Comparison of ENCODE assay signal across 8 mouse cellular contexts in genomic region chr7:67672650-67673049, GRCm38 (mm10). TPM values are rescaled to one million over a fixed set of nuclear protein-coding genes. Genes with fewer than 3 reads are reported as not detected.
A peak's percentile ranks its signal among the peaks of the same experiment; 100 is the strongest.
DNase-seq lines count a peak whose midpoint lies in the region; ATAC-seq lines count a peak whose summit lies in the region.

No protein-coding gene starts in this region.

- H3K9me3 ChIP-seq in hindbrain, embryonic 15.5 days: no peaks in the 10 kb centered on the region

- no peaks in the 10 kb centered on the region for H3K36me3 ChIP-seq in hindbrain, embryonic 15.5 days

- 11% methylated on average over 10 of the region's 10 CpGs for WGBS in hindbrain, embryonic 15.5 days

- peak; percentile 67 for ATAC-seq in hindbrain, embryonic 15.5 days (ENCODE audit: low FRiP score, low read depth)
- ATAC-seq in megakaryocyte, adult 5-6 weeks (ENCODE audit: poor library complexity, severe bottlenecking): peak; percentile 92

- no peak overlapping the region for H3K4me3 ChIP-seq in hindbrain, embryonic 15.5 days

- no peak overlapping the region; the same call in 1 of the 2 replicates for H3K4me2 ChIP-seq in hindbrain, embryonic 15.5 days

- no peaks in the 10 kb centered on the region for H3K27me3 ChIP-seq in hindbrain, embryonic 15.5 days

- H3K9ac ChIP-seq in hindbrain, embryonic 15.5 days: no peak overlapping the region

- H3K27ac ChIP-seq in hindbrain, embryonic 15.5 days (replicated peaks): no peak overlapping the region

- no peaks in the 10 kb centered on the region for H3K4me1 ChIP-seq in hindbrain, embryonic 15.5 days (replicated peaks)

- DNase-seq in R1 (ENCODE audit: low read depth, low spot score): peak; percentile 81
- DNase-seq in cerebellum, adult 9-11 months: peak; percentile 73
- DNase-seq in frontal cortex, postnatal 25 days (ENCODE audit: low spot score in 2 of 2): peak; percentile 96 to 97
- peak; percentile 99 to 100 for DNase-seq in layer of hippocampus, postnatal 25 days (ENCODE audit: extremely low spot score in 1 of 2, low spot score in 1 of 2)
- DNase-seq in right cerebral cortex, postnatal 10 days (ENCODE audit: low spot score in 2 of 2): peak; percentile 91 to 95
- peak; percentile 95 for DNase-seq in urinary bladder, postnatal 10 days (ENCODE audit: low spot score)

RNA-seq across cellular contexts. Expression of gene Ttc23, which starts 25.4 kb away (rescaled TPM):
- 7.9 and 9.2 TPM in 2 replicates for polyA plus RNA-seq in hindbrain, embryonic 15.5 days (2015; fragmentation: Nextera tagmentation; extraction: Ambion mirVana)
- 1 to 10 TPM; 6.2 to 6.3 TPM for total RNA-seq in layer of hippocampus, postnatal 25 days (2021)
- total RNA-seq in megakaryocyte, adult 5-6 weeks (2015): 0.36 and 1.9 TPM in 2 replicates
- 0.69 and 2.1 TPM in 2 replicates for total RNA-seq in megakaryocyte, adult 5-6 weeks (2017)

RNA-seq across cellular contexts. Expression of gene Lrrc28, which starts 27.6 kb away (rescaled TPM):
- polyA plus RNA-seq in hindbrain, embryonic 15.5 days (2015; fragmentation: Nextera tagmentation; extraction: Ambion mirVana): 21.6 and 23.1 TPM in 2 replicates
- total RNA-seq in layer of hippocampus, postnatal 25 days (2021): 10 to 100 TPM; 35.8 to 37.3 TPM
- 6.8 and 10.2 TPM in 2 replicates for total RNA-seq in megakaryocyte, adult 5-6 weeks (2015)
- total RNA-seq in megakaryocyte, adult 5-6 weeks (2017): 9.0 and 13.0 TPM in 2 replicates
